ENCODE assay signal across 10 mouse cellular contexts in genomic region chr3:84154721-84155141, GRCm38 (mm10). TPM values are rescaled to one million over a fixed set of nuclear protein-coding genes. Genes with fewer than 3 reads are reported as not detected.
DNase-seq lines count a peak whose midpoint lies in the region; ATAC-seq and TF ChIP-seq lines count a peak whose summit lies in the region.
"Had no signal": no experiment of that assay in that cellular context is flagged by ENCODE, and none has a peak within 500 bp of the region (broad histone marks: within the 10 kb centered on the region; RNA-seq: fewer than 3 reads in every experiment).

No protein-coding gene starts in this region.

- 17% methylated on average over 12 of the region's 12 CpGs for WGBS in forebrain, postnatal 0 days
- under 1% methylated on average over 12 of the region's 12 CpGs for WGBS in liver, embryonic 14.5 days (ENCODE audit: insufficient replicate concordance)

- no peak overlapping the region for H3K9ac ChIP-seq in forebrain, postnatal 0 days
- H3K9ac ChIP-seq in liver, embryonic 14.5 days (replicated peaks): peak overlapping the region; percentile 84

- no peak for TF ChIP-seq EP300 in liver, embryonic 14.5 days (IDR thresholded peaks at IDR 0.05; ENCODE audit: low read depth)

- peaks cover 11% of the 10 kb centered on the region; the same call in 1 of the 2 replicates for H3K36me3 ChIP-seq in forebrain, postnatal 0 days (ENCODE audit: insufficient read depth)
- no peaks in the 10 kb centered on the region for H3K36me3 ChIP-seq in liver, embryonic 14.5 days (replicated peaks; ENCODE audit: control insufficient read depth, insufficient read depth, low read depth)

- peak overlapping the region; percentile 91 for H3K4me2 ChIP-seq in forebrain, postnatal 0 days (ENCODE audit: low read depth)
- peak overlapping the region; percentile 98 for H3K4me2 ChIP-seq in liver, embryonic 14.5 days (ENCODE audit: low read depth)

- peak; percentile 13 for DNase-seq in 3134 (ENCODE audit: extremely low read depth, insufficient read length, low spot score)
- DNase-seq in A20 (ENCODE audit: low read depth, low spot score): peak; percentile 73
- no peak for DNase-seq in forebrain, postnatal 0 days
- no peak for DNase-seq in liver, embryonic 14.5 days (ENCODE audit: low read depth in 3 of 3, low spot score in 3 of 3)
- no peak for DNase-seq in retina, embryonic 14.5 days (ENCODE audit: low spot score)
- no peak for DNase-seq in urinary bladder, postnatal 25 days (ENCODE audit: low spot score)
- DNase-seq: right cerebral cortex, postnatal 25 days had no signal

- no peaks in the 10 kb centered on the region for H3K9me3 ChIP-seq in forebrain, postnatal 0 days (ENCODE audit: low read length)
- no peaks in the 10 kb centered on the region for H3K9me3 ChIP-seq in liver, embryonic 14.5 days (ENCODE audit: control insufficient read depth, low read length)

- no peak overlapping the region; the same call in 1 of the 2 replicates for H3K4me3 ChIP-seq in forebrain, postnatal 0 days (ENCODE audit: low read depth, low read length)
- H3K4me3 ChIP-seq in liver, embryonic 14.5 days (ENCODE audit: insufficient read depth in 1 of 2, low read depth in 2 of 2, low read length in 2 of 2): peak overlapping the region; percentile 30 to 75; a peak in 3 of 4 replicates

- H3K27me3 ChIP-seq in forebrain, postnatal 0 days (ENCODE audit: insufficient read depth, low read length): no peaks in the 10 kb centered on the region
- H3K27me3 ChIP-seq in liver, embryonic 14.5 days (ENCODE audit: control insufficient read depth, insufficient read depth, low read length): no peaks in the 10 kb centered on the region

- H3K4me1 ChIP-seq in forebrain, postnatal 0 days (ENCODE audit: insufficient read depth): no peaks in the 10 kb centered on the region
- H3K4me1 ChIP-seq in liver, embryonic 14.5 days (replicated peaks; ENCODE audit: control insufficient read depth in 2 of 2, insufficient read depth in 2 of 2, low read length in 1 of 2): peaks cover 6 to 9% of the 10 kb centered on the region in 2 experiments

- no peak overlapping the region for H3K27ac ChIP-seq in forebrain, postnatal 0 days (ENCODE audit: low read depth, low read length)
- peak overlapping the region; percentile 41 for H3K27ac ChIP-seq in liver, embryonic 14.5 days

- ATAC-seq in forebrain, postnatal 0 days: no peak
- no peak for ATAC-seq in liver, embryonic 14.5 days (ENCODE audit: insufficient read depth)
- no peak for ATAC-seq in erythroid progenitor cell, adult 5-6 weeks (replicated peaks; ENCODE audit: low FRiP score, poor library complexity, severe bottlenecking)
- ATAC-seq in activated CD4-positive, CD25-positive, alpha-beta regulatory T cell, adult 4 months: no peak

- no peak for TF ChIP-seq CTCF in forebrain, postnatal 0 days (IDR thresholded peaks at IDR 0.05; ENCODE audit: low read depth)
- no peak for TF ChIP-seq CTCF in liver, embryonic 14.5 days (IDR thresholded peaks at IDR 0.05; ENCODE audit: low read depth)

RNA-seq across cellular contexts. Expression of gene Mnd1, which starts 0.9 kb away (rescaled TPM):
- total RNA-seq in forebrain, postnatal 0 days (2014; rRNA removed): 2.1 and 3.0 TPM in 2 replicates
- 2.4 and 2.5 TPM in 2 replicates for polyA plus RNA-seq in forebrain, postnatal 0 days (2015; fragmentation: Nextera tagmentation; extraction: Ambion mirVana)
- polyA plus RNA-seq in liver, embryonic 14.5 days (2012; rRNA removed): 2.1 and 6.2 TPM in 2 replicates
- 6.2 and 8.5 TPM in 2 replicates for polyA plus RNA-seq in liver, embryonic 14.5 days (2014; fragmentation: Nextera tagmentation; extraction: Ambion mirVana)
- total RNA-seq in erythroid progenitor cell, adult 5-6 weeks (2015; ENCODE audit: low replicate concordance): 2.9 and 6.3 TPM in 2 replicates
- total RNA-seq in erythroid progenitor cell, adult 5-6 weeks (2017; ENCODE audit: low replicate concordance): 1.4 and 3.6 TPM in 2 replicates
- polyA plus RNA-seq in activated CD4-positive, CD25-positive, alpha-beta regulatory T cell, adult 4 months (2017; shearing (Covaris generic)): 1 to 10 TPM; 1.7 to 3.8 TPM

RNA-seq across cellular contexts. Expression of gene Gm6525, which starts 19.2 kb away (rescaled TPM):
- total RNA-seq in forebrain, postnatal 0 days (2014; rRNA removed): 0.29 TPM in 1 of 2 replicates, not detected in the other
- polyA plus RNA-seq in forebrain, postnatal 0 days (2015; fragmentation: Nextera tagmentation; extraction: Ambion mirVana): 0.33 and 2.1 TPM in 2 replicates
- polyA plus RNA-seq in liver, embryonic 14.5 days (2012; rRNA removed): 0.17 TPM in 1 of 2 replicates, not detected in the other
- polyA plus RNA-seq in liver, embryonic 14.5 days (2014; fragmentation: Nextera tagmentation; extraction: Ambion mirVana): 0.37 TPM in 1 of 2 replicates, not detected in the other
- total RNA-seq in erythroid progenitor cell, adult 5-6 weeks (2015; ENCODE audit: low replicate concordance): not detected in 2 replicates
- total RNA-seq in erythroid progenitor cell, adult 5-6 weeks (2017; ENCODE audit: low replicate concordance): 3.9 TPM in 1 of 2 replicates, not detected in the other
- polyA plus RNA-seq in activated CD4-positive, CD25-positive, alpha-beta regulatory T cell, adult 4 months (2017; shearing (Covaris generic)): not detected
- polyA plus RNA-seq: brain, embryonic 14.5 days had no signal

Comparison
In these comparisons a context has a peak if more than half of its experiments do, and no peak if none do; other contexts are left out.
1. DNase-seq: peak in 3134 (single experiment) and A20 (single experiment); none in forebrain, postnatal 0 days (single experiment), liver, embryonic 14.5 days (0 of 3), retina, embryonic 14.5 days (single experiment) and urinary bladder, postnatal 25 days (single experiment).